Mouse (Mus musculus): ENCODE data around the gene Nppa.

The Nppa gene

DNA sequence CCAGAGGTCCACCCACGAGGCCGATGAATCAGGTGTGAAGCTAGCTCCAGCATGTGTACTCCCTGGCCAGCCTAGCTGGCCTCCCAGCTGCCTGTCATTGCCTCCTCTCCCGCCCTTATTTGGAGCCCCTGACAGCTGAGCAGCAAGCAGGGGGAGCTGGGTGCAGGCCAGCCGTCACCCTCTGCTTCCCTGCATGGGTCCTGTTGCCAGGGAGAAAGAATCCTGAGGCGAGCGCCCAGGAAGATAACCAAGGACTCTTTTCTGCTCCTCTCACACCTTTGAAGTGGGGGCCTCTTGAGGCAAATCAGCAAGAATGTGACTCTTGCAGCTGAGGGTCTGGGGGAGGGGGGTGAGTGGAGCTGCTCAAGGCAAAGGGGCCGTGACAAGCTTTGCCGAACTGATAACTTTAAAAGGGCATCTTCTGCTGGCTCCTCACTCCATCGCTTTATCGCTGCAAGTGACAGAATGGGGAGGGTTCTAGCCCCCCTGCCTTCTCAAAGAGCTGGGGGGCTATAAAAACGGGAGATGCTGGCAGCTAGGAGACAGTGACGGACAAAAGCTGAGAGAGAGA lies at the start of gene Nppa:
TSS of gene Nppa (plus strand) at position 521 of the 571 bp plus-strand sequence.
- in situ Hi-C loops (cut with MboI; ENCODE audit: unreplicated experiment in 2 of 2): no loop called here

DNA sequence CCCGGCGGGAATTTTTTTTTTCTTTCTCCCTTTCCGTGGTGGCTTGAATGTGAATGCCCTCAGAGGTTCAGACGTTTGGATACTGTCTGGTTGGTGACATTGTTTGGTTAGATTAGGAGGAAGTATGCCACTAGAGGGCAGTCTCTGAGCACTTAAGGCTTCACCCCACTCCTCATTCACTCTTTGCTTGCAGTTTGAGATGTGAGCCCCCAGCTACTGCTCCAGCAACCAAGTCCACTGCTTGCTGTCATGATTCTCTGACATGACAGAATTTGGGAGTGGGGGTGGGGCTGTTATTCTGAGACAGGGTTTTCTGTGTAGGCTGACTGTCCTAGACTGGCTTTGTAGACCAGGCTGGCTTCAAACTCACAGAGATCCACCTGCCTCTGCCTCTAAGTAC lies 46.9 kb upstream of the Nppa start:
- in situ Hi-C loops (cut with MboI; ENCODE audit: unreplicated experiment in 2 of 2): loop anchor here (10.0 kb wide), 2 partner anchors 481 to 651 kb away; partner anchors contain the start of gene Masp2 (in 1 of the 2)

DNA sequence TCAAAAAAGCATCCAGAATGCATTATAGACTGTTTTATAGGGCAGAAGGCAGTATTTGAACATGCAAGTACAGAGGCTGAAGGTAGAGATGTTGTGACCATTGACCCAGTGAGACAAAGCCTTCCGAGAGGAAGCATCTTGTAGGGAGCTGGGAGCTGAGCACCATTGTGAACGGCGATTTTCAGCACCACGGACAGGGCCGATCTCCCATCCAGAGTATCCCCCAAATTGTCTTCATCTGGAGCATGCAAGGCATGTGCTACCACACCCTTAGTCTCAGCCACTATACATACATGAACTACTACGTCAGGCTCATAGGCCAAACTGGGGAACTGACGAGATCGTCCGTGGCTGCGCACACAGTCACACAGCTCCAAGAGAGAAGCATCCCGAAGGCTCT lies 43.4 kb upstream of the Nppa start:
- in situ Hi-C loops (cut with MboI; ENCODE audit: unreplicated experiment in 2 of 2): loop anchor here (5.0 to 10.0 kb wide), 3 partner anchors 125 to 648 kb away; partner anchors contain the start of gene Masp2 (in 1 of the 2)

DNA sequence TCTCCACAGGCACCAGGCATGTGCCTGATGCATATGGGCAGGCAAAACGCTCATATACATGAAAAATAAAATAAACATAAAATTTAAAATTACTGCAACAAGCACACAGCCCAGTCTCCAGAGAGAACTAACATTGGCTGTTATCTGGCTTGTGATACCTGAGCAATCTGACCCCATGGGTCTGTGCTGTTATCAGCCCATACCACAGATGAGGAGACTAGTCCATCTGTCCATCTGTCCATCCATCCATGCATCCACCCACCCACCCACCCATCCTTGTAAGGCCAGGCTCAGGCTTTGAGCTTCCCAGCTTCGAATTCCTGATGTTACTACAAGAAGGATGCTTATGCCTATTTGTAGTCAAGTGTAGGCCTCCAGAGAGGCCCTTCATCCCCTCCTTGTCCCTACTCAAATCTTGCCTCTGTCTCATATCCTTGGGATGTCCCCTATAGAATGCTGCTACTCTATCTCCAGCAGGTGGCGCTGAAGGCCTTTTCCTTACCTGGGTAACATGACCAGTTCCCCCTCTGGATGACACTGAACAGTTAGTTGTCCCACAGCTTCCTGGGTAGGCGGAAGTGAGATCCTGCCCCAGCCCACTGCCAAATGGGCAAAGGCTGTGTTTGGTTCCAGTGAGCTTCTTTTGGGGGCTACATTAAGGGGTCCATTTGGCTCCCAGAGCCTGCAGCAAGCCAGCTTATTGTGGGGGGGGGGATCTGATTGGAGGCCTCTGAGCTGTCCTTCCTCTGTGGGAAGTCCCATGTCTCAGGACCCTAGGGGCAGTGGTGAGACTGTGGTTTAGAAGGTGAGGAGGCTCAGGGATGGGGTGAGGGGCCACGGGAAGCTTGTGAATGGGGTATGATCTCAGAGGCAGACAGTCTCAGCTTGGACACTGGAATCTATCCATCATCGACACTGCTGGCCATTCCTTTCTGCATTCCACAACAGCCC lies 40.4 kb upstream of the Nppa start:
- in situ Hi-C loops (cut with MboI; ENCODE audit: unreplicated experiment in 2 of 2): loop anchor here (5.0 to 10.0 kb wide), 4 partner anchors 122 to 645 kb away; partner anchors contain the start of genes Fbxo2 (in 1 of the 2), Fbxo44 (in 1 of the 2) and Masp2 (in 1 of the 2)

DNA sequence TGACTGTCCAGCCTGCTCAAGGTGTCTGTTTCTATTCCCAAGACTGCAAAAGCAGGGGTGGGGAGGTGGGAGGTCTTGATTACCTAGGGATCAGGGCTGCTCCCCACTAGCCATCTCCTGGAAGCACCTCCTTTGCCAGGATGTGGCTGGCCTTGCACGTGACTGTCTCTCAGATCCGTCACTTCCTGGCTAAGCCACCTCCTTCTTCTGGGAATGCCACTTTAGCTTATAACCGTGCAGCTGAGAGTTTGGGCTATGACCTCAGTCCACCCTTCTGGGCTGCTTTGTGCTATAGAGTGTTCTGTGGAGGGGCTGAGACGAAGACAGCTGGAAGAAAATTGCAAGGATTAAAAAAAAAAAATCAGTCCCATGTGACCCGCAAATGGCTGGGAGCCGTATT lies 37.7 kb upstream of the Nppa start:
- in situ Hi-C loops (cut with MboI; ENCODE audit: unreplicated experiment in 2 of 2): loop anchor here in 1 of 2 experiments (5.0 kb wide), 1 partner anchor 200 kb away; the partner anchor contains the start of genes Fbxo2 and Fbxo44

DNA sequence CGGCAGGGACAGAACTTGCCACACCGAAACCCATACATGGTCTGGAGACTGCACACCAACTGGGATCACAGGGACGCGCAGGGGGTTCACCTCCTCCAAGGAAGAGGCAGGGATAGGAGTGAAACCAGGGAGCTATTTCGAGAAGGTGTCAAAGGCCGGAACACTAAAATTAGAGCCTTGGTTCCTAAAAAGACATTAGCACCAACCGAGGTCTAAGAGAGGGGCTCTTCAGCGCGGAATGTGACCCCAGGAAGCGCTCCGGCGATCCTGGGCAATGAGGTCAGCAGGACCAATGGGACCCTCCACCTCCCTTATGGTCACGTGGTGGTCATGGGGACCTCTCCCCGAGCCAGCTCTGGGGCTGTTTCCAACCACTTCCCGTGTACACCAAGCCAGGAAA lies 36.9 kb upstream of the Nppa start:
- in situ Hi-C loops (cut with MboI; ENCODE audit: unreplicated experiment in 2 of 2): loop anchor here in 1 of 2 experiments (5.0 kb wide), 1 partner anchor 199 kb away; the partner anchor contains the start of genes Fbxo2 and Fbxo44

DNA sequence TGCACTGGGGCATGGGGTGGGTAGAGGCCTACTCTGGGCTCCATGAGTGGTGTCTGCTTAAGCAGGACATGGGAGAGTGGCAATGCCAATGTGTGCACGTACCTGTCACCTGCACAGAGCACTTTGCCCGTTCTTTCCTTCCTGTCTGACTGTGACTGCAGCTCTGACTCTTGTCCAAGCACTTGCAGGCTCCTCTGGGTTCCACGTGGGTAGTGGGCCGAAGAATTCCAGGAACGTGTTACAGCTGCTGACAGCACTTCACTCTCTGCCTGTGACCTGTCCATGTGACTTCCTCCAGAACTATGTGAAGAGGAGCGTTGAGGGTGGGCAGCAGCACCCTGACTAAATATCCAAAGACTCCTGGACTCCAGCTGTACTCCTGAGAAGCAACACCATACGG lies 34.8 kb upstream of the Nppa start:
- in situ Hi-C loops (cut with MboI; ENCODE audit: unreplicated experiment in 2 of 2): no loop called here

DNA sequence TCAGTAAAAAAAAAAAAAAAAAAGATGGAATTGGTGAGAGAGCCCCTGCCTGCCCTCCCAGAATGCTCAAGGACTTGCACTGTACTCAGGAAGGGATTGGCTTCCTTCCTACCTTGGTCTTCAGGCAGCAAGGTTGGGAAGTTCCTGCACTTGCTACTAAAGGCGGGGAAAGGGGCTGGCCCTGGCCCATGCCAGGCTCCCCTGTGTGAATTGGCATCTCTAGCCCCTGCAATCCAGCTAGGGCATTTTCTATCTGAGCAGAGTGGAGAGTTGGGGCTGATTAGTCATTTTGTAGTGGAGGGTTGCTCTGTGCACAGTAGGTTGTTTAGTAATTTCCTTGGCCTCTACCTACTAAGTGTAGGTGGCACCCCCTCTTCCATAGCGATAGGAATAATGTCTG lies 31.7 kb upstream of the Nppa start:
- in situ Hi-C loops (cut with MboI; ENCODE audit: unreplicated experiment in 2 of 2): no loop called here

DNA sequence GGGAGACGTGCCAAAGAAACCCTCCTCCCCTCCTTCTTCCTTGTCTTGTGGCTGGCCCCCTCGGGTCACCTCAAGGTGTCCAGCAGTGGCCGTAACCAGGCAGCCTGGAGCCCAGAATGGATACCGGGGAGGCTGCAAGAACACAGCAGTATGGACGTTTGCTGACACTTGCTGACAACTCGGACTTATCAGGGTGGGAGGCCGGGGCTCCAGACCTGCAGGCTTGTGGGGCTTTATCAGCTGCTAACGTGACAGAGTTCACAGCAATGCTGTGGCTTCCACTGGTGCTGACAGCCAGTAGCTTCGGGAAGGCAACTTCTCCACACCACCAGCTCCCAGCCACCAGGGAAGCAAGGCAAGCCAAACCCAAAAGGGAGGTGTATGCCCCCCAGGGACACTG lies 31.2 kb upstream of the Nppa start:
- in situ Hi-C loops (cut with MboI; ENCODE audit: unreplicated experiment in 2 of 2): no loop called here

DNA sequence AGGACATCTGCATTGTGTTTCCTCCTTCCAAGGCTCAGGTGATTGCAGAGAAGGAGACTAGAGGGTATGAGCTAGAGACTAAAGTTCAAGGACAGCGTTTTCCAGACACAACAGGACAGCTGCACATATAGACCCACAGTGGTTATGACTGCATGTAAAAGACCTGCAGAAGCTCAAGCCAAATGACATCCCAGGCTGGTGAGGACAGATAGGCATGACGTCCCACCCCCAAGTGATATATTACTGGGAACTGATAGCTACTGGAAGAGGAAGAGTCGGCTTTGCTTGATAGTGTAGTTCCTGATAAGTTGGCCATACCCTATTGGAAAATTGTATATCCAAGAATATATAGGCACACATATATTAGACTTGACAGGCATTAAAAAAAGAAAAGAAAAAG lies 24.3 kb upstream of the Nppa start:
- in situ Hi-C loops (cut with MboI; ENCODE audit: unreplicated experiment in 2 of 2): no loop called here

DNA sequence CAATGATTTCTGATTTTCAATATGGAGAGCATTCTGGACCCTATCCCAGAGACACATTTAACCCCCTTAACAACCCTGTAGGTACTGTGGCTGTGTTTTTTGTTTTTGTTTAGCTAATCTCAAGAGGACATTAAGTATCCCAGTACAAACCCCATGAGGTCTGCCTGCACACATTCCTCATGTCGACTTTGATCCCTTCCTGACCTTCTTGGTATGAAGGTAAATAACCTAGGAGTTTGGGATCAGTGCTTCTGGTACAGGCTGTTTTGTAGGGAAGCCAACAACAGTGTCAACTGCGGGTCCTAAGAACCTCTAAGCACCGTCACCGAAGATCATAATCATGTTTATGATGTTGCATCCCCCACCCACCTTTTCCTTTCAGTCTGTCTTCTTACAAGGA lies 22.8 kb upstream of the Nppa start:
- in situ Hi-C loops (cut with MboI; ENCODE audit: unreplicated experiment in 2 of 2): no loop called here

DNA sequence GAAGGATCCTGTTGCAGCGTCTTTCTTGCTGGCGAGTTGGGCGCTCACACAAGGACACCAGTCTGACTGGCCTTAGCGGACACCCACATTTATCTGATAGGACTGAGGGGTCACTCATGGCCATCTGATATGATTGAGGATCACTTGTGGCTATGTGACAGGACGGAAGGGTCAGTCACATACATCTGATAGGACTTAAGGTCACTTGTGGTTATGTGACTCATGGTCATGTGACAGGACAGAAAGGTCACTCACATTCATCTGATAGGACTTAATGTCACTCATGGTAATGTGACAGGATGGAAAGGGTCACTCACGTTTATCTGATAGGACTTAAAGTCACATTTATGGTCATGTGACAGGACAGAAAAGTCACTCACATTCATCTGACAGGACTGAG lies 22.1 kb upstream of the Nppa start:
- in situ Hi-C loops (cut with MboI; ENCODE audit: unreplicated experiment in 2 of 2): no loop called here

DNA sequence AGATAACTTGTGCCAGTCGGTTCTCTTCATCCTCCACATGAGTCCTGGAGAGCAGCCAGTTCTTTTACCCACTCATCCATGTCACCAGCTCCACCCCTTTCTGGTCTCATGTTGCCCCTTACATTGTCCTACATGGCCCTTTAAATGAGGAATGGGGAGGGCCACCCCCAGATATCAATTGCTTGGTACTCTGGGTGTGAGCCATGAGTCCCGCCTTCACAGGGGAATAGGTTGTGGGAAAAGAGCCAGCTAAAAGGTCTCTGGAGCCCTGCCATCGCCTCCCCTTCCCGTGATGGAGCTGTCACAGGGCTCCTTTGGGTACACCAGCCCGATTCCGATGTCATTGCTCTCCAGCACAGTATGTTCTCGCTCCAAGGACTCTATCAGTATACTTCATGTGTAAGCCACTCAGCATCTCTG lies 21.1 kb upstream of the Nppa start:
- in situ Hi-C loops (cut with MboI; ENCODE audit: unreplicated experiment in 2 of 2): no loop called here

DNA sequence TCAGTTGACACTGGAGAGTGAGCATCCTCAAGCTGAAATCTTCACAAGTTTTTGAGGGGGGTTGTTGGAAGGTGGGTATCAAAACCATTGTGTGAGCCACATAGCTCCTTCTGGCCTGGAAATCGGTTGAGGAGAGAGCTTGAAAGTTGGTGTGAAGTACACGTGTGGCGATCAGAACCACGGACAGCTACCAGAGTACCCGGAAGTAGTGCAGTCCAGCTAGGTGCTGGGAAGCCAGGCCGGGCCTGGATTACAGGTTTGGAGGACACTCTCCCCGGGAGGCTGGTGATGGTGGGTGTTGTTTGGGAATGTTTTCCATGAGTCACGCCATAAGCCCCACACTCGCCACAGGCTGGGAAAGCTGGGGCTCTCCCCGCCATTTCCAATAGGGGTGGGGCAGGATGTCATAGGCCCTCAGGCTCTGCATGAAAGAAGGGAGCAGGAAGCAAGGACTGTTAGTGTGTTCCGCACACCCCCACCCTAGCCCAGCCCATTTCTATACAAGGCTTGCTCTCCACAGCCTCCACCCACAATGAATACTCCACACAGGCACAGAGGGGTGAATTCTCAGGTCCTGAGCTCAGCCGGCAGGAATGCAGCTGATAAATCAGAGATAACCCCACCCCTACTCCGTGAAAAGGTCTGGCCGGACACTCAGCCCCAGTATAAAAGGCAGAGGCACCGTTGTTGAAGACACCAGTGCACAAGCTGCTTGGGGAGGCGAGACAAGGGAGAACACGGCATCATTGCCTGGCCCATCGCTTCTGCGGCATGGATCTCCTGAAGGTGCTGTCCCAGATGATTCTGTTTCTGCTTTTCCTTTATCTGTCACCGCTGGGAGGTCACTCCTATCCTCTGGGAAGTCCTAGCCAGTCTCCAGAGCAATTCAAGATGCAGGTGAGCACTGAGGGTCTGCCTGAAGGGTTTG lies 15.1 kb upstream of the Nppa start, which contains the start of gene Nppb:
TSS of gene Nppb (plus strand) at position 584 of the 928 bp plus-strand sequence.
- in situ Hi-C loops (cut with MboI; ENCODE audit: unreplicated experiment in 2 of 2): no loop called here

DNA sequence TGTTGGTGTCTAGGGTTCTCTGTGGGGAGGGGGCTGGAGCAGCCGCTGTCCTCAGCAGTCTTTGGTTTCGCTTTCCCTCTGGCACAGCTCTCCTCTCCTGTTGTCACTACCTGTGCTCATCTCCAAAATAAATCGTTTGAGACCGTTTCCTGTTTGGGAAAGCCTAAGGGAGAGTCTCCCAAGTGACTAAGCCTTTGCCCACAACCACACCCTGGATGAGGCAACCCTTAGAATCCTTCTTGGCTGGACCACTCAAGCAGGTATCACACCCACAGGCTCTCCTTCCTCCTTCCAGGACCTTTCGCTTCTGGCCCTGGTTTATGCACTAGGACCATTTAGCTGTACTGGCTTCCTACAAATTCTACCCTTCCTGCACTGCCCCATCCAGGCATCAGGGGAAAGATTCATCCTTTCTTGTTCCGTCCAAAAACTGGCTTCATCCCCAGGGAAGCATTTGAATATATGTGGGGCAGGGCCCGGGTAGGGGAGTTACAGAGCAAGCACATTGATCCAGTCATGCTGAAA lies 6.9 kb upstream of the Nppa start:
- in situ Hi-C loops (cut with MboI; ENCODE audit: unreplicated experiment in 2 of 2): no loop called here

DNA sequence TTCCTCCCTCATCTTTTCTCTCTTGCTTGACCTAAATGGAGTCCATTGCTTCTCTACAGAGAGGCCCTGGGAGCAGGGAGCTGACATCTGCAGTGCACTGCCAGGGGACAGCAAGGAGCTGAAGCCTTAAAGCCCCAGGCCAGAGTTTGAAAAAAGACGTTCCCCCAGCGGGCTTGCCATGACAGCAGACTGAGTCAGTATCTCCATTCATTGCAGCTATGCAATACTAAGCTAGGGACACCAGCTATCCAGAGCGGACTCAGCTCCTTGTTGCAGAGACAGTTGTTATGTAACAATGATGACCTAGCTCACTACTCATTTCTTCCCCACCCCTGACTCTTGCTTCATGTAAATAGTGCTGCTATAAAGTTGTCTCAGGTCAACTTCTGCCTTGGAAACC lies 5.2 kb upstream of the Nppa start:
- in situ Hi-C loops (cut with MboI; ENCODE audit: unreplicated experiment in 2 of 2): no loop called here

DNA sequence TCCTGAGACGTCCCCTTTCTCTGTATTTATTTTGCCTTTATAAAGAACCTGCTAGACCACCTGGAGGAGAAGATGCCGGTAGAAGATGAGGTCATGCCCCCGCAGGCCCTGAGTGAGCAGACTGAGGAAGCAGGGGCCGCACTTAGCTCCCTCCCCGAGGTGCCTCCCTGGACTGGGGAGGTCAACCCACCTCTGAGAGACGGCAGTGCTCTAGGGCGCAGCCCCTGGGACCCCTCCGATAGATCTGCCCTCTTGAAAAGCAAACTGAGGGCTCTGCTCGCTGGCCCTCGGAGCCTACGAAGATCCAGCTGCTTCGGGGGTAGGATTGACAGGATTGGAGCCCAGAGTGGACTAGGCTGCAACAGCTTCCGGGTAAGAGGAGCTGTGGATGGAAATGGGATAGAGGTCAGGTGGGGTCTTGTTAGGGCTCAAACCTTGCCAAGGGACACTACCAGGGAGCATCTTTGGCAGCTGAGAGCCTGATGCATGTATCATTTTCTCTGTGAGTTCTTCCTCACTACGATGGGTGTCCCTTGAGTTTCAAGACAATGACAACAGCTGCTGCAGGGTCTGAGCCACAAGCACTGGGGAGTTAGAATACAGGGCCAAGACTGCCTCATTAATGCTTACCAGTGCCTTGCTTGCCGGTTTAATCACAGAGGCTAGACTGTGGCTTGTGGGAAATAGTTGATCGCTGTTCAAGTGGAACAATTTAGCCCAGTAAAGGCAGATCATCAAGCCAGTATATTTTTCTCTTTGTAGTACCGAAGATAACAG lies 679 bp downstream of the Nppa start:
- in situ Hi-C loops (cut with MboI; ENCODE audit: unreplicated experiment in 2 of 2): no loop called here

DNA sequence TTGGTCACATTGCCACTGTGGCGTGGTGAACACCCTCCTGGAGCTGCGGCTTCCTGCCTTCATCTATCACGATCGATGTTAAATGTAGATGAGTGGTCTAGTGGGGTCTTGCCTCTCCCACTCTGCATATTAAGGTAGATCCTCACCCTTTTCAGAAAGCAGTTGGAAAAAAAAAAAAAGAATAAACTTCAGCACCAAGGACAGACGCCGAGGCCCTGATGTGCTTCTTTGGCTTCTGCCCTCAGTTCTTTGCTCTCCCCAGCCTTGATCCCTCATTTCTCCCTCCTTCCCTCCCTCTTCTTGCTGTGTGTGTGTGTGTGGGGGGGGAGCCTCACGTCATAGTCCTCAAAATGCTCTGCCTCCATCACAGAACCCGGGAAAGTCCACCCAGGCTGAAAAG lies 1.3 kb downstream of the Nppa start:
- in situ Hi-C loops (cut with MboI; ENCODE audit: unreplicated experiment in 2 of 2): no loop called here

DNA sequence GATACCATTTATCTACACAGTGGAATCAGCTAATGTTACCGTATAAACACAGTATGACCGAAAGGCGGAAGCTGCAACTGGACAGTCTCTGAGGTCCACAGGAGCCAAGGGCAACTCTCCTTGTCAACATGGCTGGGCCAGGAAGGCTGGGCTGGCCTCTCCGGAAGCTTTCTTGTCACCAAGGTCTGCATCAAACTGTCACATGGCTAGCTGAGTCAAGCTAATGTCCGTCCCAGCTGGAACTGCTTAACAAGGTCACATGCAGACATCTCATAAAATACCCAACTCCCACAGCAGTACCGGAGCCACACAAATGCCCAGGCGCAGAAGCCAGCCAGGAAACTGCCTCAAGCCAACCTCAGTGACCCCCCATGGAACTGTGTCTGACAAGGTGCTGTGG lies 3.8 kb downstream of the Nppa start:
- in situ Hi-C loops (cut with MboI; ENCODE audit: unreplicated experiment in 2 of 2): no loop called here

Data from v-Abl transformed pro-B cells (cell line).